Mouse (Mus musculus) ES-CJ7 (cell line): ENCODE results near the gene Myo7a.

ENCODE experiments used
- DNase-seq: peaks from one replicate; pipeline ENCODE4 v3.0.0; 2011; ENCODE audit warnings: low read depth, low spot score

Myo7a gene

GRCm38 (mm10) chr7:98103002-98103941 lies 16.1 kb downstream of the Myo7a start:
- peak; percentile 55 for DNase-seq

GRCm38 (mm10) chr7:98102488-98102887 lies 16.8 kb downstream of the Myo7a start:
- peak; percentile 17 for DNase-seq

GRCm38 (mm10) chr7:98097557-98097956 lies 21.8 kb downstream of the Myo7a start:
- DNase-seq, result no peak

- no peak for DNase-seq
Measured at GRCm38 (mm10) chr7:98095852-98096251, 23.5 kb downstream of the Myo7a start.

- no peak for DNase-seq
Measured at GRCm38 (mm10) chr7:98086346-98086745, 33.0 kb downstream of the Myo7a start.

GRCm38 (mm10) chr7:98085314-98085713 lies 34.0 kb downstream of the Myo7a start:
- DNase-seq, result no peak

- no peak for DNase-seq
Measured at GRCm38 (mm10) chr7:98084541-98085293, 34.6 kb downstream of the Myo7a start.

GRCm38 (mm10) chr7:98082376-98082775 lies 36.9 kb downstream of the Myo7a start:
- no peak for DNase-seq

- no peak for DNase-seq
Measured at GRCm38 (mm10) chr7:98077453-98077852, 41.9 kb downstream of the Myo7a start.

GRCm38 (mm10) chr7:98071620-98072019 lies 47.7 kb downstream of the Myo7a start:
- DNase-seq, result peak; percentile 82

- DNase-seq, result no peak
Measured at GRCm38 (mm10) chr7:98066229-98066628, 53.1 kb downstream of the Myo7a start.

- DNase-seq, result no peak
Measured at GRCm38 (mm10) chr7:98054942-98055341, 64.4 kb downstream of the Myo7a start.

- no peak for DNase-seq
Measured at GRCm38 (mm10) chr7:98054461-98054860, 64.9 kb downstream of the Myo7a start.

GRCm38 (mm10) chr7:98051980-98052379 lies 67.3 kb downstream of the Myo7a start:
- no peak for DNase-seq

- no peak for DNase-seq
Measured at GRCm38 (mm10) chr7:98048101-98048824, 71.1 kb downstream of the Myo7a start.

GRCm38 (mm10) chr7:98002617-98003016 lies 116.7 kb downstream of the Myo7a start:
- no peak for DNase-seq
